Mouse (Mus musculus): ENCODE measurements around the gene Aplnr. TPM values are rescaled to one million over a fixed set of nuclear protein-coding genes. Genes with fewer than 3 reads are reported as not detected.

The Aplnr gene
- polyA plus RNA-seq, 1 experiment from 2014 or later: 36.0 TPM

DNA sequence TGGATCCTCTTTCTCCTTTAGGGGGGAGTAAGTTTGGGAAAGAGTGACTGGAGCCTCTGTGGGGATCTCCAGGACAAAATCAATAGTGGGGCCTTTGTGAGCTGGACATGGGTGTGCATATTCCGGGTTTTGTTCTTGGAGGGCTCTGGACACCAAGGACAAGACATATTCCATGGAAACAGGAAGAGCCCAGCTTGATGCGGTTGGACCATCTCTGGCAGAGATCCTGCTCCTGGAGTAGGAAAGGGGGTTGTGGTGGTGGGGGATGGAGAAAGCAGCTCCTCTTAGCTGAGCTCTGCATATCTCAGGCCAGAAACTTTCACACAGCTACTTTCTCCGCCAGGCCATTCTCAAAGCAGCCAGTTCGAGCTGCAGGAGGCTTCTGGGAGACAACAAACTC, 3.4 kb downstream of the Aplnr start:
- Histone ChIP-seq H3K4me3 (peak overlapping the region; percentile 29), H3K27me3 (0 out of 2 replicates have a peak, but pooled peaks cover 7% of the 10 kb centered on the region), H3K4me1 (replicated peaks) (peaks cover 8% of the 10 kb centered on the region; the same call in 1 of the 2 replicates), H3K27ac (peak overlapping the region; percentile 31; the same call in 1 of the 2 replicates), H3K36me3 (no peaks in the 10 kb centered on the region), H3K9ac (0 out of 2 replicates have a peak overlapping the region, but pooled peaks have one; percentile 5), H3K9me3 (replicated peaks) (no peaks in the 10 kb centered on the region), H3K4me2 (no peak overlapping the region)
- no peak for ATAC-seq (replicated peaks; ENCODE audit: insufficient number of reproducible peaks, insufficient read depth, low FRiP score, low read depth)
- 26% methylated on average over 4 of the region's 4 CpGs for WGBS

DNA sequence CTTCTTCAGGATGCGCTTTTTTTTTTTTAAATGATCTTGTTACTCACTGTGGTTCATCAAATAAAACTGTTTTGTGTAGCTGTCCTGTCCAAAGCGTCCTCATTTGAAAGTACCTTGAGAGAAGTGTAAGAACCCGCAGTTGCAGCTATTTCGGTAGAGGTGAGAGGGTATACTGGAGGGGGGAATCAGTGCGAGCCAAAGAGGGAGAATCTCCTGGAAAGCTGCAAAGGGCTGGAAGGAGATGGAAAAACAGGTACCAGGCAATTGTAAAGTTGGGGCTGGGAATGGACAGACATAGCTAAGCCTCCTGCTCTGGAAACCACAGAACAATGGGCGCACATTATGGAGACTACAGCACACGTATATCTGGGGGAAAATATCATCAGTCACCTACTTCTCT, 3.8 kb downstream of the Aplnr start:
- no peak for ATAC-seq (replicated peaks; ENCODE audit: insufficient number of reproducible peaks, insufficient read depth, low FRiP score, low read depth)
- no peak overlapping the region; the same call in 1 of the 2 replicates for H3K4me2 ChIP-seq
- H3K9me3 ChIP-seq (replicated peaks): no peaks in the 10 kb centered on the region
- H3K4me3 ChIP-seq: peak overlapping the region; percentile 29
- H3K27me3 ChIP-seq: 0 out of 2 replicates have a peak, but pooled peaks cover 7% of the 10 kb centered on the region
- H3K36me3 ChIP-seq: no peaks in the 10 kb centered on the region
- H3K4me1 ChIP-seq (replicated peaks): peaks cover 8% of the 10 kb centered on the region; the same call in 1 of the 2 replicates
- H3K9ac ChIP-seq: no peak overlapping the region
- 42% methylated on average over 7 of the region's 7 CpGs for WGBS
- peak overlapping the region; percentile 30 for H3K27ac ChIP-seq

- Histone ChIP-seq H3K36me3 (no peaks in the 10 kb centered on the region), H3K4me3 (no peak overlapping the region), H3K27ac (no peak overlapping the region), H3K4me1 (replicated peaks) (peaks cover 8% of the 10 kb centered on the region; the same call in 1 of the 2 replicates), H3K9ac (no peak overlapping the region), H3K27me3 (0 out of 2 replicates have a peak, but pooled peaks cover 7% of the 10 kb centered on the region), H3K4me2 (no peak overlapping the region), H3K9me3 (replicated peaks) (no peaks in the 10 kb centered on the region)
- no peak for ATAC-seq (replicated peaks; ENCODE audit: insufficient number of reproducible peaks, insufficient read depth, low FRiP score, low read depth)
Observed at GRCm38 (mm10) chr2:85140833-85141232, 4.8 kb downstream of the Aplnr start.

GRCm38 (mm10) chr2:85144908-85145307, 8.9 kb downstream of the Aplnr start:
- WGBS: 80% methylated on average over 2 of the region's 2 CpGs
- H3K9me3 ChIP-seq (replicated peaks): no peaks in the 10 kb centered on the region
- H3K4me2 ChIP-seq: no peak overlapping the region
- no peaks in the 10 kb centered on the region for H3K36me3 ChIP-seq
- no peak overlapping the region for H3K4me3 ChIP-seq
- no peak overlapping the region for H3K9ac ChIP-seq
- no peak for ATAC-seq (replicated peaks; ENCODE audit: insufficient number of reproducible peaks, insufficient read depth, low FRiP score, low read depth)
- H3K4me1 ChIP-seq (replicated peaks): 0 out of 2 replicates have a peak, but pooled peaks cover under 1% of the 10 kb centered on the region
- H3K27ac ChIP-seq: no peak overlapping the region
- no peaks in the 10 kb centered on the region for H3K27me3 ChIP-seq

DNA sequence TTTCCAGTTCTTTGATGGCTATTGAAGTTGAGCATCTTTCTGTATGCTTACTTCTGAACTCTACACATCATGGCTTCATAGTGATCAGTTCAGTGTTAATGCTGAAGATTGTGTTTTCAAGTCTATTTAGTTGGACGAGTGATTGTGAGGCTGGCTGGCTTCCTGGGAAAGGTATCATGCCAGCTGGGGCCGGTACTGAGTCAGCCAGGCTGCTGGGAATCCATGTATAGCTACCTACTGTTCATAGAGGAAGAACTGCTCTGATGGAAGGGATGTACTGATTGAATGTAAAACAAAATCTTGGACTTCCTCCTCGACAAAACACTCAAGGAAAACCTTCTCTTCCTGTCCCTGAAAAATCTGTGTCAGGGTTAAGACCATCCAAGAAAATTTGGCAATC, 9.3 kb downstream of the Aplnr start:
- no peak overlapping the region for H3K4me3 ChIP-seq
- H3K9ac ChIP-seq: no peak overlapping the region
- no peak overlapping the region for H3K4me2 ChIP-seq
- no peak for ATAC-seq (replicated peaks; ENCODE audit: insufficient number of reproducible peaks, insufficient read depth, low FRiP score, low read depth)
- 53% methylated on average over 3 of the region's 3 CpGs for WGBS
- H3K27ac ChIP-seq: no peak overlapping the region
- H3K36me3 ChIP-seq: no peaks in the 10 kb centered on the region
- no peaks in the 10 kb centered on the region for H3K4me1 ChIP-seq (replicated peaks)
- no peaks in the 10 kb centered on the region for H3K9me3 ChIP-seq (replicated peaks)
- no peaks in the 10 kb centered on the region for H3K27me3 ChIP-seq

DNA sequence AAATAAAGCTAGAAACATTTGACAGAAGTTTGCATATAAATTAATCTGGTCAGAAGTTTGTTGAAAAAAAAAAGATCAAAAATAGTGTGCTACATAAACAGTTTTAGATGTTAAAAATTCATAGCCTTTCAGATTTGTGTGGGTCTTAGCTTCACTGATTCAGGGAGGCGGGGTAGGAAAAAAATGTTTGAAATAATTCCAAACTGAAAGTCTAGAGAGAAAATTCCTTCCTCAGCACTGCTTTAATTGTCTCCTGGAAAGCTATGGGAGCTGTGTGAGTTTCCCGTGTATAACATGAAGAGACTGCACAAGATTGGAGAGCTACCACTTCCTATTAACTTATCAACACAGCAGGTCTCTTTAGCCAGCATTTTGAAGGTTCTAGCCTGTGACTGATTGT, 11.5 kb downstream of the Aplnr start:
- H3K4me3 ChIP-seq: no peak overlapping the region
- no peak for ATAC-seq (replicated peaks; ENCODE audit: insufficient number of reproducible peaks, insufficient read depth, low FRiP score, low read depth)
- WGBS: 65% methylated on average over 2 of the region's 2 CpGs

DNA sequence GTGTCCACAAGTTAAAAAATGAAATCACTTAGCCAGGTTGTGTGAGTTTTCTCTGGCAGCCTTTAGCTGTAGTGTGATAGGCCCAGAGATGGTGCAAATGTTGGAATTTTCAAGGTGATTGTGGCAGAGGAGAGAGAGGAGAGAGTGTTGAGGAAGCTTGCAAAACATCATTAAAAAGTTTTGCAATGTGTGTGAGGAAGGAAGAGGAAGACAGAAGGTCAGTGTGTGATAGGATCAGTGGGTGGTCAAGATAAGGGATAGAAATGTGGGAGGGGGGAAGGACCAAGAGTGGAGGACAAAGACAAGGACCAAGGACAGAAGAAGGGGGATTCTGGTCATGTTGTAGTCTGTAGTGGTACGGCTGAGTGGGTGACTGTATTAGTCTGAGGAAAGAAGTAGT, 14.3 kb downstream of the Aplnr start:
- ATAC-seq (replicated peaks; ENCODE audit: insufficient number of reproducible peaks, insufficient read depth, low FRiP score, low read depth): no peak
- Histone ChIP-seq H3K27ac (no peak overlapping the region), H3K4me2 (no peak overlapping the region), H3K36me3 (no peaks in the 10 kb centered on the region), H3K27me3 (no peaks in the 10 kb centered on the region), H3K4me1 (replicated peaks) (no peaks in the 10 kb centered on the region), H3K9me3 (replicated peaks) (no peaks in the 10 kb centered on the region), H3K9ac (no peak overlapping the region), H3K4me3 (no peak overlapping the region)
- 57% methylated on average over 1 of the region's 1 CpGs for WGBS

More for the DNA sequence above, 11.5 kb downstream of the Aplnr start:
- Histone ChIP-seq H3K4me2 (no peak overlapping the region), H3K9me3 (replicated peaks) (no peaks in the 10 kb centered on the region), H3K4me1 (replicated peaks) (no peaks in the 10 kb centered on the region), H3K9ac (no peak overlapping the region), H3K36me3 (no peaks in the 10 kb centered on the region), H3K27me3 (no peaks in the 10 kb centered on the region), H3K27ac (no peak overlapping the region)

- no peak overlapping the region for H3K27ac ChIP-seq
- no peaks in the 10 kb centered on the region for H3K36me3 ChIP-seq
- no peak overlapping the region for H3K4me2 ChIP-seq
- no peak overlapping the region for H3K9ac ChIP-seq
- no peaks in the 10 kb centered on the region for H3K9me3 ChIP-seq (replicated peaks)
- no peak for ATAC-seq (replicated peaks; ENCODE audit: insufficient number of reproducible peaks, insufficient read depth, low FRiP score, low read depth)
- H3K4me1 ChIP-seq (replicated peaks): no peaks in the 10 kb centered on the region
- WGBS: 72% methylated on average over 2 of the region's 2 CpGs
- no peaks in the 10 kb centered on the region for H3K27me3 ChIP-seq
- no peak overlapping the region for H3K4me3 ChIP-seq
Observed at GRCm38 (mm10) chr2:85151233-85151632, 15.2 kb downstream of the Aplnr start.

DNA sequence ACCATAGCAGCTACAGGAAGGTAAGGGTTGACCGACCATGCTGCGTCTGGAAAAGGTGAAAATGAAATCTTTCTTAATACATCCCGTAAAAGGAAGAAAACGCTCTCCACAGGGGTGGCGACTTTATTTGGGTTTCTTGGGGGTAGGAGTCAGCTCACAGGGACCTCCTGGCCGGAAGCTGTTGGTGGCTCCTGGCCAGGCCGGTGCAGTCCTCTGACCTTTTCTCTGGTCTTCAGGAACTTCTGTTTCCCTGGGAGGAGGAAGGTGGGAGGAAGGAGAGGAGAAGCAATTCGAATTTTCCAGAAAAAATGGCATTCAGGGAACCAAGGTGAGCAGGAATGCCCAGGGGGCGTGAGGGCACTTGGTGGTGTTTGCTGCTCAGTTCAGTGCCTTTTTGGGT, 19.3 kb downstream of the Aplnr start:
- no peak overlapping the region for H3K9ac ChIP-seq
- no peaks in the 10 kb centered on the region for H3K4me1 ChIP-seq (replicated peaks)
- no peak for ATAC-seq (replicated peaks; ENCODE audit: insufficient number of reproducible peaks, insufficient read depth, low FRiP score, low read depth)
- H3K9me3 ChIP-seq (replicated peaks): no peaks in the 10 kb centered on the region
- 69% methylated on average over 9 of the region's 9 CpGs for WGBS
- no peak overlapping the region for H3K27ac ChIP-seq
- no peak overlapping the region for H3K4me3 ChIP-seq
- no peak overlapping the region for H3K4me2 ChIP-seq
- no peaks in the 10 kb centered on the region for H3K27me3 ChIP-seq
- H3K36me3 ChIP-seq: no peaks in the 10 kb centered on the region

DNA sequence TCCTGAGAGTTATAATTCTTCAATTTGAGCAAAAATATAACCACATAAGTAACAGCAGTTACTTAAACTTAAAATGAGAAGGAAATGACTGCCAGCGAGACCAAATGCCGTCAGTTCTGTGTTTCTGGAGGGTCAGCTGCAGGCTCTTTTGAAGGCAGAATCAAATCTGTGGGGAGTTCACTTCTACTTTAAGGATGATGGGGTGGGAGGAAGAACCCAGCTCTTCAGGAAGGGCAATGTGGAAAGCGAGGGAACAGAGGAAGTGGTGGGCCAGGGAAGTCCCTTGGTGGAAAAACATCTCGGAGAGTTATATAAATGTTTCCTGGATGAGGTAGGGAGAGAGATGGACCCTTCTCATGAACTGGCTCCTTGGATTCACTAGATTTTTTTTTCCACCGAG, 20.1 kb downstream of the Aplnr start:
- no peaks in the 10 kb centered on the region for H3K9me3 ChIP-seq (replicated peaks)
- no peaks in the 10 kb centered on the region for H3K4me1 ChIP-seq (replicated peaks)
- no peak overlapping the region for H3K9ac ChIP-seq
- 77% methylated on average over 5 of the region's 5 CpGs for WGBS
- H3K27me3 ChIP-seq: no peaks in the 10 kb centered on the region
- no peaks in the 10 kb centered on the region for H3K36me3 ChIP-seq
- ATAC-seq (replicated peaks; ENCODE audit: insufficient number of reproducible peaks, insufficient read depth, low FRiP score, low read depth): no peak
- H3K27ac ChIP-seq: no peak overlapping the region
- H3K4me2 ChIP-seq: no peak overlapping the region
- H3K4me3 ChIP-seq: no peak overlapping the region

DNA sequence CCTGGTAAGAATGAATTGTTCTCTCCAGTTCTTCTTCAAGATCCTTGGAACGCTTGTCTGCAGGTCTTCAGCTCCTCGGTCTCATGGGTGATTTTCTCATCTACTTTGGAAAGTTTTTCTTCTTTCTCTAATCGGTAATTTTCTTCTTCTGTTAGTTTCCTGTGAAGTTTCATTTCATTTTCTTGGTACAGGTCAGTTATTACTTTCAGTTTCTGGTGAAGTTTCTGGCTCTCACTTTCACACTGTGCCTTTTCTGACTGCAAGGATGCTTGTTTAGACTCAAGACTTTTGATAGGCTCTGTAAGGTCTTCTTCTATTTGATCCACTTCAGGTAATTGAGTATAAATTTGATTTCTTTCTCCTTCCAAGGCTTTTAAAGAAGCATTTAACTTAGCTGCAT, 21.4 kb downstream of the Aplnr start:
- ATAC-seq (replicated peaks; ENCODE audit: insufficient number of reproducible peaks, insufficient read depth, low FRiP score, low read depth): no peak
- no peak overlapping the region for H3K4me3 ChIP-seq
- no peak overlapping the region for H3K9ac ChIP-seq
- H3K9me3 ChIP-seq (replicated peaks): no peaks in the 10 kb centered on the region
- H3K4me2 ChIP-seq: no peak overlapping the region
- WGBS: 81% methylated on average over 3 of the region's 3 CpGs
- H3K36me3 ChIP-seq: no peaks in the 10 kb centered on the region
- H3K27ac ChIP-seq: no peak overlapping the region
- H3K27me3 ChIP-seq: no peaks in the 10 kb centered on the region
- H3K4me1 ChIP-seq (replicated peaks): no peaks in the 10 kb centered on the region

- no peak for ATAC-seq (replicated peaks; ENCODE audit: insufficient number of reproducible peaks, insufficient read depth, low FRiP score, low read depth)
- no peak overlapping the region for H3K27ac ChIP-seq
- no peak overlapping the region for H3K4me3 ChIP-seq
- H3K36me3 ChIP-seq: no peaks in the 10 kb centered on the region
- 56% methylated on average over 4 of the region's 4 CpGs for WGBS
- no peak overlapping the region for H3K4me2 ChIP-seq
- no peaks in the 10 kb centered on the region for H3K27me3 ChIP-seq
- H3K9me3 ChIP-seq (replicated peaks): no peaks in the 10 kb centered on the region
- no peaks in the 10 kb centered on the region for H3K4me1 ChIP-seq (replicated peaks)
- no peak overlapping the region for H3K9ac ChIP-seq
Observed at GRCm38 (mm10) chr2:85160901-85161637, 25.0 kb downstream of the Aplnr start.
